Mouse (Mus musculus) liver, adult 2 months (tissue): ENCODE measurements around the gene Timp3.

Source experiments
- CTCF ChIP-seq: fragments of 200-500 bp; IDR thresholded peaks from 2 replicates; pipeline ENCODE4 v1.5.1; 2011; ENCODE audit warnings: low read depth, low read length, control low read depth
- POLR2A ChIP-seq: fragments of 200-500 bp; IDR thresholded peaks from 2 replicates; pipeline ENCODE4 v1.6.1; 2011; ENCODE audit warnings: low read length, control low read depth; ENCODE audit not compliant: insufficient read depth; ENCODE audit errors: extremely low read depth

DNA sequence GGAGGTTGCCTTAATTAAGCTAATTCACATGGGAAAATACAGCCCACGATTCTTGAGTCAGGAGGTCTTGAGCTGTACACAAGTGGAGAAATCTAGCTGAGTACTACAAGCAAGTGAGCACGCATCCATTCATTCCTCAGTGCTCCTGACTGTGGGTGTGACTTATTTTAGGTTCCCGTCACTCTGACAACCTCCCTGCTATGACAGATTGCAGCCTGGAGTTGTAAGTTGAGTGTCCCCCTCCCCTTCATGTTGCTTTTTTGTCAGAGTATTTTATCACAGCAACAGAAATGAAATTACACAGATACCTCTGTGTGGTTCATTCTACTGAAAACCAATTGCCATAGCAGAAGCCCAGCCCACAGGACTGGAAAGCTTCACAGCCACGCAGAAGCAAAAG lies 86.1 kb downstream of the Timp3 start:
- TF ChIP-seq POLR2A: no peak
- TF ChIP-seq CTCF: no peak
